Mouse (Mus musculus) stomach, embryonic 15.5 days (tissue): Measurements from ENCODE around the gene Opn1sw. TPM values are rescaled to one million over a fixed set of nuclear protein-coding genes. Genes with fewer than 3 reads are reported as not detected.

Experiments
- microRNA-seq: library from miRNA; unstranded; fragments of <30 nt; microRNA quantifications from one replicate; pipeline ENCODE4, GENCODE M21; 2016
- polyA plus RNA-seq: library from polyadenylated mRNA; unstranded; fragments of >200 nt; fragmentation: Nextera tagmentation; extraction: Ambion mirVana; gene quantifications from 2 replicates; pipeline ENCODE4 v1.2.1, GENCODE M21; 2015

Gene Opn1sw
- polyA plus RNA-seq, 1 experiment from 2014 or later: 0.30 TPM

Small RNA genes lying within 50 kb of the gene (microRNA-seq; reads per million reads assigned to microRNA genes)
- not detected for gene Gm26220
- not detected for gene Gm44354

Other genes with a start within 250 kb of the Opn1sw start
- 27.6 and 28.1 TPM in 2 replicates for gene Rbm28, start 223.5 kb downstream of the Opn1sw start, polyA plus RNA-seq
- gene Prrt4, start 208.9 kb downstream of the Opn1sw start, polyA plus RNA-seq: 0.58 and 0.68 TPM in 2 replicates
- 45.8 and 46.0 TPM in 2 replicates for gene Impdh1, start 172.1 kb downstream of the Opn1sw start, polyA plus RNA-seq
- 34.6 and 37.4 TPM in 2 replicates for gene Hilpda, start 116.0 kb downstream of the Opn1sw start, polyA plus RNA-seq
- 0.27 and 0.44 TPM in 2 replicates for gene Fam71f2, start 108.9 kb downstream of the Opn1sw start, polyA plus RNA-seq
- 0.09 and 0.13 TPM in 2 replicates for gene Fam71f1, start 69.3 kb downstream of the Opn1sw start, polyA plus RNA-seq
- 327 and 341 TPM in 2 replicates for gene Calu, start 40.4 kb downstream of the Opn1sw start, polyA plus RNA-seq
- 12.2 and 12.4 TPM in 2 replicates for gene Ccdc136, start 7.8 kb upstream of the Opn1sw start, polyA plus RNA-seq
- gene Flnc, start 44.8 kb upstream of the Opn1sw start, polyA plus RNA-seq: 12.1 and 13.6 TPM in 2 replicates
- 244 and 256 TPM in 2 replicates for gene Atp6v1f, start 79.2 kb upstream of the Opn1sw start, polyA plus RNA-seq
- gene Atp6v1fnb, start 83.0 kb upstream of the Opn1sw start, polyA plus RNA-seq: 0.24 TPM in 1 of 2 replicates, not detected in the other
- gene Kcp, start 119.5 kb upstream of the Opn1sw start, polyA plus RNA-seq: 20.3 and 20.7 TPM in 2 replicates
- gene Irf5, start 138.2 kb upstream of the Opn1sw start, polyA plus RNA-seq: 8.9 and 11.1 TPM in 2 replicates
- gene Tnpo3, start 221.4 kb upstream of the Opn1sw start, polyA plus RNA-seq: 76.7 and 77.0 TPM in 2 replicates